Mouse (Mus musculus) lung, embryonic 14.5 days (tissue): ENCODE data around the gene Ppa2. TPM values are rescaled to one million over a fixed set of nuclear protein-coding genes. Genes with fewer than 3 reads are reported as not detected.

ENCODE experiments used
- ATAC-seq: fragments of 200-750 bp; cut with Nextera tagmentation; 2 replicates; pipeline ENCODE4 v1.8.0; 2017; ENCODE audit warnings: mild to moderate bottlenecking, moderate TSS enrichment, moderate library complexity; ENCODE audit not compliant: insufficient read depth
- DNase-seq: peaks from one replicate; pipeline ENCODE4 v3.0.0-alpha.2; 2015
- H3K27ac ChIP-seq: fragments of 300-500 bp; sonication (generic); 2 replicates; pipeline ENCODE4 v1.5.1; 2014; ENCODE audit warnings: low read depth, mild to moderate bottlenecking, moderate library complexity
- H3K27me3 ChIP-seq: fragments of 300-500 bp; sonication (generic); 2 replicates; pipeline ENCODE4 v1.6.1; 2014; ENCODE audit warnings: low read length, control low read depth; ENCODE audit not compliant: insufficient read depth
- H3K36me3 ChIP-seq: fragments of 300-500 bp; sonication (generic); 2 replicates; pipeline ENCODE4 v1.6.1; 2014; ENCODE audit warnings: control low read depth; ENCODE audit not compliant: insufficient read depth
- H3K4me1 ChIP-seq: fragments of 300-500 bp; sonication (generic); 2 replicates; pipeline ENCODE4 v1.6.1; 2014; ENCODE audit warnings: antibody characterized with exemption, control low read depth; ENCODE audit not compliant: insufficient read depth
- H3K4me2 ChIP-seq: fragments of 300-500 bp; sonication (generic); 2 replicates; pipeline ENCODE4 v1.6.1; 2014; ENCODE audit warnings: mild to moderate bottlenecking
- H3K4me3 ChIP-seq: fragments of 300-500 bp; sonication (generic); 2 replicates; pipeline ENCODE4 v1.5.1; 2014; ENCODE audit warnings: low read depth, low read length
- H3K9ac ChIP-seq: fragments of 300-500 bp; sonication (generic); 2 replicates; pipeline ENCODE4 v1.6.1; 2014
- H3K9me3 ChIP-seq: fragments of 300-500 bp; sonication (generic); 2 replicates; pipeline ENCODE4 v1.6.1; 2016; ENCODE audit warnings: low read depth, low read length, control low read depth
- CTCF ChIP-seq: IDR thresholded peaks from 2 replicates; pipeline ENCODE4 v1.5.1; 2016; ENCODE audit warnings: antibody characterized with exemption, low read depth
- WGBS: fragments of 180-500 bp; shearing (Covaris S2); extraction: QIAGEN DNeasy Blood & Tissue Kit; methylation state at CpG from one replicate; pipeline ENCODE4 v1.1.7; 2014; 5-methylcytosine and 5-hydroxymethylcytosine counted together
- polyA plus RNA-seq: library from polyadenylated mRNA; unstranded; fragments of >200 nt; fragmentation: Nextera tagmentation; extraction: Ambion mirVana; gene quantifications from 2 replicates; pipeline ENCODE4 v1.2.1, GENCODE M21; 2014

Gene Ppa2
- polyA plus RNA-seq, 1 experiment from 2014 or later, result 109 TPM

- no peak overlapping the region for H3K9ac ChIP-seq
- WGBS, result 72% methylated on average over 4 of the region's 4 CpGs
- H3K4me3 ChIP-seq, result no peak overlapping the region
- TF ChIP-seq CTCF, result no peak
- H3K27ac ChIP-seq, result no peak overlapping the region
- no peak for ATAC-seq
- H3K9me3 ChIP-seq, result no peaks in the 10 kb centered on the region
- no peak overlapping the region for H3K4me2 ChIP-seq
- H3K27me3 ChIP-seq, result no peaks in the 10 kb centered on the region
- H3K36me3 ChIP-seq, result no peaks in the 10 kb centered on the region
- H3K4me1 ChIP-seq, result no peaks in the 10 kb centered on the region
- DNase-seq, result no peak
Observed at GRCm38 (mm10) chr3:133411123-133411675, 101.3 kb downstream of the Ppa2 start.

- no peak overlapping the region for H3K4me3 ChIP-seq
- no peaks in the 10 kb centered on the region for H3K36me3 ChIP-seq
- no peaks in the 10 kb centered on the region for H3K27me3 ChIP-seq
- no peak overlapping the region for H3K27ac ChIP-seq
- H3K4me1 ChIP-seq, result no peaks in the 10 kb centered on the region
- ATAC-seq, result no peak
- WGBS, result 90% methylated on average over 8 of the region's 8 CpGs
- H3K9ac ChIP-seq, result no peak overlapping the region
- TF ChIP-seq CTCF, result no peak
- no peak overlapping the region for H3K4me2 ChIP-seq
- H3K9me3 ChIP-seq, result no peaks in the 10 kb centered on the region
- DNase-seq, result no peak
Observed at GRCm38 (mm10) chr3:133411768-133412167, 101.9 kb downstream of the Ppa2 start.

GRCm38 (mm10) chr3:133414747-133415146 lies 104.8 kb downstream of the Ppa2 start:
- DNase-seq (no peak), ATAC-seq (no peak)
- no peak overlapping the region for H3K9ac ChIP-seq
- 85% methylated on average over 4 of the region's 4 CpGs for WGBS
- H3K4me3 ChIP-seq, result no peak overlapping the region
- no peaks in the 10 kb centered on the region for H3K36me3 ChIP-seq
- TF ChIP-seq CTCF, result no peak
- H3K27ac ChIP-seq, result no peak overlapping the region
- no peak overlapping the region for H3K4me2 ChIP-seq
- H3K27me3 ChIP-seq, result no peaks in the 10 kb centered on the region
- H3K9me3 ChIP-seq, result no peaks in the 10 kb centered on the region
- H3K4me1 ChIP-seq, result no peaks in the 10 kb centered on the region

DNA sequence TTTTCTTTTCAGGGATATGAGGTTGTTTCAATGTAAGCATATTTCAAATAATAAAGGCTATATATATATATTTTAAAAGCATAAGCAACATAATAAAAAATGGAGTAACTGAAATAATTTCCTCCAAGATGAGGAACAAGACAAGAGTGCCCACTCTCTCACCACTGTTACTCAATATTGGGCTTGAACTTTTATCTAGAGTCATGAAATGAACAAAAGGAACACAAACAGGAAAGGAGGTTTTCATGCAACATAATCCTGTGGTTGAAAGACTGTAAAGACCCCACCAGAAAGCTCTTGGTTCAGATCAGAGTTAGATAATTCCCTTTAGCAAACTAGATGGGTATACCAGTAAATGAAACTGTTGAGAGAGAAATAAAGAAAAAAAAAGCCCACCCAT lies 113.2 kb downstream of the Ppa2 start:
- Histone ChIP-seq H3K4me1 (no peaks in the 10 kb centered on the region), H3K9me3 (no peaks in the 10 kb centered on the region), H3K27ac (no peak overlapping the region), H3K36me3 (no peaks in the 10 kb centered on the region), H3K9ac (no peak overlapping the region), H3K27me3 (no peaks in the 10 kb centered on the region), H3K4me2 (no peak overlapping the region), H3K4me3 (no peak overlapping the region)
- ATAC-seq (no peak), DNase-seq (no peak)
- no peak for TF ChIP-seq CTCF

Other genes starting within 250 kb of the Ppa2 start
- gene Ints12, start 218.3 kb upstream of the Ppa2 start, polyA plus RNA-seq, result 22.7 and 24.7 TPM in 2 replicates
- gene Gstcd, start 218.1 kb upstream of the Ppa2 start, polyA plus RNA-seq, result 11.6 and 12.6 TPM in 2 replicates
- gene Arhgef38, start 75.2 kb upstream of the Ppa2 start, polyA plus RNA-seq, result 0.89 and 1.1 TPM in 2 replicates
- gene Tet2, start 235.0 kb downstream of the Ppa2 start, polyA plus RNA-seq, result 19.1 and 19.7 TPM in 2 replicates